Mouse (Mus musculus): Measurements from ENCODE around the gene Rdh13. TPM values are rescaled to one million over a fixed set of nuclear protein-coding genes. Genes with fewer than 3 reads are reported as not detected.

Rdh13 gene
- 8.5 to 10.2 TPM (median 9.3 TPM) in 4 replicates for total RNA-seq (2023)

GRCm38 (mm10) chr7:4445216-4445791 lies at the start of gene Rdh13:
Gene Rdh13, minus strand, starts transcription at chr7:4445649.

GRCm38 (mm10) chr7:4460576-4461434 lies 15.4 kb upstream of the Rdh13 start, which contains the start of gene Eps8l1:
Gene Eps8l1, plus strand, starts transcription at chr7:4460674.

GRCm38 (mm10) chr7:4397730-4398129 lies 47.7 kb downstream of the Rdh13 start, which contains the start of gene Gp6:
Gene Gp6, minus strand, starts transcription at chr7:4397744.

Other genes with a start within 250 kb of the Rdh13 start
- 0.26 to 0.27 TPM in 2 of 4 replicates, not detected in the others for gene Lilra5, start 207.9 kb downstream of the Rdh13 start, total RNA-seq (2023)
- 0.40 to 1.1 TPM (median 0.66 TPM) in 4 replicates for gene Ncr1, start 107.9 kb downstream of the Rdh13 start, total RNA-seq (2023)
- 0.13 TPM in 1 of 4 replicates, not detected in the others for gene Gp6, start 47.9 kb downstream of the Rdh13 start, total RNA-seq (2023)
- gene Eps8l1, start 15.0 kb upstream of the Rdh13 start, total RNA-seq (2023) = 17.0 to 42.8 TPM (median 33.0 TPM) in 4 replicates
- 243 to 274 TPM (median 259 TPM) in 4 replicates for gene Ppp1r12c, start 56.0 kb upstream of the Rdh13 start, total RNA-seq (2023)
- gene Tnnt1, start 70.7 kb upstream of the Rdh13 start, total RNA-seq (2023) = not detected in 4 replicates
- gene Tnni3, start 78.6 kb upstream of the Rdh13 start, total RNA-seq (2023) = 1.5 TPM in 1 of 4 replicates, not detected in the others
- gene Dnaaf3, start 86.8 kb upstream of the Rdh13 start, total RNA-seq (2023) = 0.24 to 0.26 TPM (median 0.25 TPM) in 3 of 4 replicates, not detected in the other
- 1.2 TPM in 1 of 4 replicates, not detected in the others for gene Syt5, start 101.9 kb upstream of the Rdh13 start, total RNA-seq (2023)
- gene Ptprh, start 158.4 kb upstream of the Rdh13 start, total RNA-seq (2023) = 0.16 TPM in 1 of 4 replicates, not detected in the others
- gene Tmem86b, start 185.8 kb upstream of the Rdh13 start, total RNA-seq (2023) = 50.2 to 57.5 TPM (median 54.8 TPM) in 4 replicates
- gene Ppp6r1, start 213.4 kb upstream of the Rdh13 start, total RNA-seq (2023) = 264 to 268 TPM (median 267 TPM) in 4 replicates
- gene Hspbp1, start 239.4 kb upstream of the Rdh13 start, total RNA-seq (2023) = 73.6 to 82.3 TPM (median 79.6 TPM) in 4 replicates
- gene Brsk1, start 245.0 kb upstream of the Rdh13 start, total RNA-seq (2023) = not detected in 4 replicates

Measured in B cell, adult 62 days (primary cell).